8 mouse cellular contexts compared by ENCODE assay signal in genomic region chr9:106159784-106160301, GRCm38 (mm10). TPM values are rescaled to one million over a fixed set of nuclear protein-coding genes. Genes with fewer than 3 reads are reported as not detected.
DNase-seq lines count a peak whose midpoint lies in the region; ATAC-seq and TF ChIP-seq lines count a peak whose summit lies in the region.

No protein-coding gene starts in this region.

- ATAC-seq in activated CD4-positive, CD25-positive, alpha-beta regulatory T cell, adult 4 months: peak; percentile 91
- ATAC-seq in common myeloid progenitor, adult 5-6 weeks (replicated peaks; ENCODE audit: low read depth, poor library complexity, severe bottlenecking): peak; percentile 77
- peak; percentile 86 for ATAC-seq in hindbrain, postnatal 0 days

- TF ChIP-seq CTCF in gastrocnemius, adult 2 months (IDR thresholded peaks at IDR 0.05): no peak
- TF ChIP-seq CTCF in hindbrain, postnatal 0 days (IDR thresholded peaks at IDR 0.05; ENCODE audit: low read depth): no peak

- no peaks in the 10 kb centered on the region for H3K9me3 ChIP-seq in hindbrain, postnatal 0 days (ENCODE audit: low read length)

- no peaks in the 10 kb centered on the region for H3K36me3 ChIP-seq in hindbrain, postnatal 0 days (ENCODE audit: insufficient read depth, low read length)

- under 1% methylated on average over 24 of the region's 24 CpGs for WGBS in hindbrain, postnatal 0 days

- intact Hi-C loops in gastrocnemius, adult 2 months (cut with DNase I): loop anchor here (1.0 kb wide), 1 partner anchor 120 kb away; no protein-coding TSS in a partner anchor

- H3K27ac ChIP-seq in gastrocnemius, adult 2 months: peak overlapping the region; percentile 99
- peak overlapping the region; percentile 99 for H3K27ac ChIP-seq in hindbrain, postnatal 0 days

- H3K4me1 ChIP-seq in hindbrain, postnatal 0 days (ENCODE audit: insufficient read depth, low read length): no peaks in the 10 kb centered on the region

- peak overlapping the region; percentile 69 for H3K9ac ChIP-seq in hindbrain, postnatal 0 days (replicated peaks; ENCODE audit: low read length)

- no peaks in the 10 kb centered on the region for H3K27me3 ChIP-seq in hindbrain, postnatal 0 days (ENCODE audit: insufficient read depth, low read length)

- H3K4me2 ChIP-seq in hindbrain, postnatal 0 days (ENCODE audit: low read depth, low read length): peak overlapping the region; percentile 71

- peak; percentile 98 for DNase-seq in gastrocnemius, adult 2 months
- DNase-seq in hindbrain, postnatal 0 days (ENCODE audit: low spot score): peak; percentile 98
- peak; percentile 93 to 96 for DNase-seq in left cerebral cortex, adult 18-20 months (ENCODE audit: low spot score in 2 of 2)
- DNase-seq in lung, postnatal 4 days: peak; percentile 95 to 96
- peak; percentile 96 for DNase-seq in retina, postnatal 1 day
- DNase-seq in thymus, postnatal 4 days: peak; percentile 80

- peak overlapping the region; percentile 81 for H3K4me3 ChIP-seq in gastrocnemius, adult 2 months
- peak overlapping the region; percentile 52 for H3K4me3 ChIP-seq in hindbrain, postnatal 0 days (ENCODE audit: low read length)

RNA-seq across cellular contexts. Expression of gene Glyctk, which starts 1.9 kb away (rescaled TPM):
- 1 to 10 TPM; 2.9 to 3.3 TPM for polyA plus RNA-seq in activated CD4-positive, CD25-positive, alpha-beta regulatory T cell, adult 4 months (2017; shearing (Covaris generic))
- 2.4 and 3.2 TPM in 2 replicates for total RNA-seq in common myeloid progenitor, adult 5-6 weeks (2017)
- total RNA-seq in gastrocnemius, adult 2 months (2021): 1 to 10 TPM in 1 of 2 experiments, under 1 TPM in 1; 0.61 to 2.8 TPM
- 1.3 and 1.8 TPM in 2 replicates for total RNA-seq in hindbrain, postnatal 0 days (2014; rRNA removed)
- polyA plus RNA-seq in hindbrain, postnatal 0 days (2015; fragmentation: Nextera tagmentation; extraction: Ambion mirVana): 1.2 and 1.7 TPM in 2 replicates
- 1 to 10 TPM; 3.6 to 3.8 TPM for total RNA-seq in left cerebral cortex, adult 18-20 months (2021)

RNA-seq across cellular contexts. Expression of gene Wdr82, which starts 10.9 kb away (rescaled TPM):
- polyA plus RNA-seq in activated CD4-positive, CD25-positive, alpha-beta regulatory T cell, adult 4 months (2017; shearing (Covaris generic)): 10 to 100 TPM; 45.7 to 46.3 TPM
- total RNA-seq in common myeloid progenitor, adult 5-6 weeks (2017): 82.8 and 88.2 TPM in 2 replicates
- total RNA-seq in gastrocnemius, adult 2 months (2021): 10 to 100 TPM; 19.4 to 25.9 TPM
- 240 and 243 TPM in 2 replicates for total RNA-seq in hindbrain, postnatal 0 days (2014; rRNA removed)
- polyA plus RNA-seq in hindbrain, postnatal 0 days (2015; fragmentation: Nextera tagmentation; extraction: Ambion mirVana): 29.1 and 32.6 TPM in 2 replicates
- total RNA-seq in left cerebral cortex, adult 18-20 months (2021): 100 to 1,000 TPM; 128 to 136 TPM

RNA-seq across cellular contexts. Expression of gene Ppm1m, which starts 39.7 kb away (rescaled TPM):
- 10 to 100 TPM; 13.6 to 14.2 TPM for polyA plus RNA-seq in activated CD4-positive, CD25-positive, alpha-beta regulatory T cell, adult 4 months (2017; shearing (Covaris generic))
- 9.4 and 14.7 TPM in 2 replicates for total RNA-seq in common myeloid progenitor, adult 5-6 weeks (2017)
- total RNA-seq in gastrocnemius, adult 2 months (2021): 1 to 10 TPM; 2.1 to 5.2 TPM
- 19.0 and 23.3 TPM in 2 replicates for total RNA-seq in hindbrain, postnatal 0 days (2014; rRNA removed)
- 18.5 and 21.2 TPM in 2 replicates for polyA plus RNA-seq in hindbrain, postnatal 0 days (2015; fragmentation: Nextera tagmentation; extraction: Ambion mirVana)
- total RNA-seq in left cerebral cortex, adult 18-20 months (2021): 10 to 100 TPM; 19.0 to 22.3 TPM

RNA-seq across cellular contexts. Expression of gene Twf2, which starts 43.1 kb away (rescaled TPM):
- polyA plus RNA-seq in activated CD4-positive, CD25-positive, alpha-beta regulatory T cell, adult 4 months (2017; shearing (Covaris generic)): 100 to 1,000 TPM; 144 to 147 TPM
- total RNA-seq in common myeloid progenitor, adult 5-6 weeks (2017): 42.5 and 44.4 TPM in 2 replicates
- 100 to 1,000 TPM; 127 to 210 TPM for total RNA-seq in gastrocnemius, adult 2 months (2021)
- 57.4 and 72.6 TPM in 2 replicates for total RNA-seq in hindbrain, postnatal 0 days (2014; rRNA removed)
- 42.0 and 43.9 TPM in 2 replicates for polyA plus RNA-seq in hindbrain, postnatal 0 days (2015; fragmentation: Nextera tagmentation; extraction: Ambion mirVana)
- total RNA-seq in left cerebral cortex, adult 18-20 months (2021): 10 to 100 TPM; 50.9 to 60.8 TPM

Comparison
In these comparisons a context has a peak if more than half of its experiments do, and no peak if none do; other contexts are left out.
1. Peak in every context shown above with its lines: DNase-seq, ATAC-seq, H3K4me3 ChIP-seq and H3K27ac ChIP-seq.